Mouse (Mus musculus) frontal cortex, adult (tissue): ENCODE results near the gene Phospho1.

Experiments used
- ATAC-seq: cut with Nextera tagmentation; 2 replicates; pipeline ENCODE4 v1.9.2; 2017; ENCODE audit warnings: mild to moderate bottlenecking, moderate library complexity, mixed read lengths; ENCODE audit not compliant: low TSS enrichment

Phospho1 gene

DNA sequence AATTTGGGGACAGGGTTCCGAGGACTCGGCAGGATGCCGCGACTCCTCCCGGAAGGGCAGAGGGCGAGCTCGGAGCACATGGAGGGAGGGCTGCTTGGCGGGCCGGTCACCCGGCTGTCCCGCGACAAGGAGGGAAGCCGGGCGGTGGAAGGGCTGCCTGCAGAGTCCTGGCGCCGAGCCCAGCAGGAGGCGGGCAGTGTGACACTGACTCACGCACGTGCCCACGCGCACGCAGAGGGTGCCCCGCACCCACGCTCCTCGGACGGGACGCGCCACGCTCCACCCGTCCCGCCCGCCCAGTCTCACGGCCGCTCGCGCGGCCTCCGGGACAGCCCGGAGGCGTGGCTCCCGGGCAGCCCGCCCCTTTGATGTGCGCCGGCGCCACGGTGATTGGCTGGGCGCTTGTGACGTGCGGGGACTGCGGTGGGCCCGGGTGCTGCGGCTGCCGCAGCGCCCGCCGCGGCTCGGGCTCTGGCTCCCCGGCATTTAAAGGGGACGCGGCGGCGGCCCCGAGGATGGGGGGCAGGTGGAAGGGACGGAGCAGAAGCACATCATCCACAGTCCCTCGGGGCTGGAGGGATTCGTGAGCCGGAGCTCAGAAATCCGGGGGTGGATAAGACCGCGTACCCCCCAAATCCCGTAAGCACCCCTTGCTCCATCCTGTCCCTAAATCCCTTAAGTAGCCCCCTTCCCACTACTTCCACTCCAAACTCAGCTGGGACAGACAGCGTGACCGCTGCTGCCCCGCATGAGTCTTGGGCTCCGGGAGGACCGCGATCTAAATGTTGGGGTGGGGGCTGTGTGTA, at the start of gene Phospho1:
Phospho1 (plus strand) TSS at position 429 of the 806 bp plus-strand sequence.
- ATAC-seq: peak; percentile 94

DNA sequence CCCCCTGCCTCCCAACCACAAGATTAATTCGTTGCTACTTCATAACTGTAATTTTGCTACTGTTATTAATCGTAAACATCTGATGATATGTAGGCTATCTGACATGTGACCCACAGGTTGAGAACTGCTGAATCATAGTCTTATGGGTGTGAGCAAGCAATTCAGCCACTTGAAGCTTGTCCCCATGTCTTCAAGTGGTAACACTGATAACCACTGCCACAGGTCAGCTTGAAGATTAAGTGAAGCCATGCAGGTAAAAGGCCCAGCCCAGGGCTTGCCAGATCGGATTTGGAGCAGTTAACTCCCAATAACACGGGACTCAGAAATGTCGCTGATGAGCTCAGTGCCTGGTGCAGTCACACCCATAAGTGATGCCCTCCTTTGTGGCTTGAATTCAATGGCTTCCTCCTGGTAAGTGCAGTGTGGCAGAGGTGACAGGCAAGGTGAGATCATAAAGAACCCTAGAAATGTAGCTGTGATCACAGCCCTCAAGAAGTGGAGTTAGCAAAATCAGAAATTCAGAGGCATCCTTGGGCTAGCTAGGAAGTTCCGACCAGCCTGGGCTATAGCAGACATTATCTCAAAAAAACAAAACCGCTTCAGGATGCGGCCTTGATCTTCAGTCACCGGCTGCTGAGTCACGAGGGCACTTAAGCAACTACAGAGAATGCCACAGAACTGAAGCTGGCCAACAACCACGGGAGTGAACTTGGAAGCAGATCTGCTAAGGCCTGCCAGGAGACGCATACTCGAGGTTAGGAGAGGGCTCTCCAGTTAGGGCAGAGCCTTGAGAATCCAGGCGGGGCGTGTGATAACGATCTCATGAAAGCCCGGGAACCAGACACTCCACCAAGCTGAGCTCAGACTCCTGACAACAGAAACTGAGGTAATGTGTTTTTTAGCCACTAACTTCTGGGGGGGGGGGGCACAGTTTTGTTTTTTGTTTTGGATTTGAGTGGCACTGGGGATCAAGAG, 46.7 kb upstream of the Phospho1 start:
- no peak for ATAC-seq

DNA sequence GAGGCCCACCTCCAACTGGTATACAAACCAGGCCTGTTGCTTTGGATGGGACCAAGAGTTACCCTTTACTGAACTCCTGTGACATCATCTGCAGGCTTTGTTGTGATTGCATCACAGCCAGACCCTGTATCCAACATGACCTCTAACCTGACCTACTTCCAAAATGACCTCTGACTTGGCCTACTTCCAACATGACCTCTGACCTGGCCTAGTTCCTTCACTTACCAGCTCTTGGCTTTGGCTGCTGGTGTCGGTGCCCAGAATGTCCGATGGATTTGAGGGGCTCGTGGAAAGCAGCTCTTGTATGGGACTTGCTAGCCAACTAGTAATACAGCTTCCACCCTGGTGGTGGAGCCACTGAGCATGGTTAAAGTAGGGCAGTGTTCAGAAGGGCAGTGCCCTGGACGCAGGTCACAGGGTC, 45.5 kb upstream of the Phospho1 start:
- no peak for ATAC-seq

DNA sequence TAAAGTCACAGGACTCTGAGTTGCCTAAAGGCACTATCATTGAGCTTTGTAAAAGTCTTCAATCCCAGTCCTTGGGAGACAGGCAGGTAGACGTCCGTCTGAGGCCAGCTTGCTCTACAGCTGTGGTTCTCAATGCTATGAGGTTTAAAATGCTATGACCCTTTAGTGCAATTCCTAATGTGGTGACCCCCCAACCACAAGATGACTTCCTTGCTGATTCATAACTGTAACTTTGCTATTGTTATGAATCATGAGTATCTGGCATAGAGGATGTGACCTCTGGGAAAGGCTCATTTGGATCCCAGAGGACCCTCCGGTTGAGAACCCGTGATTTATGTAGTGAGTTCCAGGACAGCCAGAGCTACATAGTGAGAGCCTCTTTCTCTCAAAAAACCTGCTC, 44.9 kb upstream of the Phospho1 start:
- no peak for ATAC-seq

DNA sequence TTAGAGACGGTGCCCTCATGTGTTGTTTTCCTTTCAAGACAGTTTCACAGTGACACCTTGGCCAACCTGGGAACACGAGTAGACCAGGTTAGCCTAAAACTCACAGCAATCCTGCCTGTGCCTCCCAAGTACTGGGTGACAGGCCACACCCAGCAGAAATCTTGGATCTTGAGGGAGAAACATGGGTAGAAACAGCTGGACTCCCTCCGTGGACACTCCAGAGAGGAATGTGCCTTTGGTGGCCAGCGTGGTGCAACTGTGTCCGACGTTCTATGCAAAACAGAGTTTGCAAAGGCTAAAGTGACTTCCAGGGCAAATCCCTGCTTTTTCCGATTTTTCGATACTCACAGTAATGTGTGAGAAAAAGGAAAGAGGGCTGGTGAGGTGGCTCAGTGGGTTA, 43.8 kb upstream of the Phospho1 start:
- ATAC-seq: no peak

DNA sequence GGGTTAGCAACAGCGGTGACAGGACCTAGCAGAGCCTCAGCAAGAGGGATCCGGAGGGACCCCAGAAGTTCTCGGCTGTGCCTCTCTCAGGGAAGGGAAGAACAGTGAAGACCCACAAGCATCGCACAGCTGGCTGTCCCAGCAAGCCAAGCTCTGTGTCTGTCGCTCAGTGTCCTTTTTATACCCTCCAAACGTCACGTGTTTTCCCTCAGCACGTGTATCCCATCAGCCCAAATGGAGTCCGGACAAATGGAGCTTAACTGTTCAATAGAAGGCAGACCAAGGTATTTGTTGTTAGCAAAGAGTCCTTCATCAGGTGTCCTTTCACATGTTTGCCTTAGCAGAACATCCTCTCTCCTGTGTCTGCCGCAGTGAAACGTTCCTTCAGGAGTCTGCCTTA, 42.7 kb upstream of the Phospho1 start:
- ATAC-seq: no peak

DNA sequence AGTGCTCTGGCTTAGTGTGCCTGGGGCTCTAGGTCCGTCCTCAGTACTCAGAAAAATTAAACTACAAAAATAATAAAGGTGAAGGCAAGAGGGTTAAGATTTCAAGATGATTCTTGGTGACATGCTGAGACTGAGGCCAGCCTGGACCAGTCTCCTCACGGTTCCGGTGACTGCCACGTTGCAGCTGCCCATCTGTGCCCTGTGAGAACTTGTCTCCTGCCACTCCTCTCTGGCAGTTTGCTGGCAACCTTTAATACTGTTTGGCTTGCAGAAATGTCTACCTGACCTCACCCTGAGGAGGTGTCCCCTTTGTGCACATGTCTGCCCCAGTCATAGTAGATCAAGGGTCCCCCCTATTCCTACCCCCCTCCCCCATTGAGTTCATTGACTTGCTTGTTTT, 40.8 kb upstream of the Phospho1 start:
- no peak for ATAC-seq

DNA sequence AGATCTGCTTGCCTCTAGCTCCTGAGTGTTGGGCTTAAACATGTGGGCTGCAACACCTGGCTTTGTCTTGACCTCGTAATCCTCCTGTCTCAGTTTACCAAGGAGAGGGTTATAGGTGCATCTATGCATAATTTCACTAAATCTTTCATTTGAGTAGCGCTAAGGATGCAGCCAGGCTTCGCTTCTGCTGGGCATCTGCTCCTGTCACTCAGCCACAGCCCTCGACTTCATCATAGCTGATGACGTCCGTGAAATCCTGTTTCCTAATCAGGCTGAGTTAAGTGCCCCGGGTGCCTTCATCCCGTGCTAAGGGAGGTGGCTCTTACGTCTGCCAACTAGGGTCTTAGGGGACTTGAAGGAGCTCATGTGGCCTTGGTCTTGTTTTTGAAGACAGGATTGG, 40.3 kb upstream of the Phospho1 start:
- no peak for ATAC-seq

DNA sequence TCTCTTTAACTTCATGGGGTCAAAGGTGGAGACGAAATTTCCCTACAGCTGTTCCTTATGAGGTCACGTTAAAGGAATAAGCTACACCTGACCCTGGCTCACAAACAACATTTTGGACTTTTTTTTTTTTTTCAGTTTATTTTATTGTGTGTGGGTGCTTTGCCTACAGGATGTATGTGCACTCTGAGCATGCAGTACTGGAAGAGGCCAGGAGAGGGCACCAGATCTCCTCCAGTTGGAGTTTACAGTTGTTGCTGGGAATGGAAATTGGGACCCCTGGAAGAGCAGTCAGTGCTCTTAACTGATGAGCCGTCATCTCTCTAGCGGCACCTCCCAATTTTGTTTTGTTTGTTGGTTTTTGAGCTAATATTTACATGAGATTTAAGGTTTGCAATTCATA, 38.6 kb upstream of the Phospho1 start:
- no peak for ATAC-seq

DNA sequence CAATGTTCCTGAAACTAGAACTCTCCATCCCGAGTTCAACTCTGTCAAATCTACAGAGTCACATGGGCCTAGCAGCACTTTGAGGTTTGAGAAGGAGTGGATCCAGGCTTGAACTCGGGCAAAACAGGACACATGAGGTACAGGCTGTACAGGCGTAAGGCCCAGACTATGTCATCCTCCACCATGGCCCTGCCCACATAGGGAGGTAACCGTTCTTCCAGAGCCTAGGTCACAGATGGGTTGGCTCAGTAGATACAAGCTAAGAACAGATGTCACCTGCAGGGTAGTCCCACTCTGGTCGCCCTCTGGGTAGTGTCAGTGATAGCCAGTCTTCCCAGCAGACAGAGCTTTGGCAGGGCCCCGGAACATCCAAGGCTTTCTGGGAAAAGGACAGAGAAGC, 37.8 kb upstream of the Phospho1 start:
- ATAC-seq: no peak

DNA sequence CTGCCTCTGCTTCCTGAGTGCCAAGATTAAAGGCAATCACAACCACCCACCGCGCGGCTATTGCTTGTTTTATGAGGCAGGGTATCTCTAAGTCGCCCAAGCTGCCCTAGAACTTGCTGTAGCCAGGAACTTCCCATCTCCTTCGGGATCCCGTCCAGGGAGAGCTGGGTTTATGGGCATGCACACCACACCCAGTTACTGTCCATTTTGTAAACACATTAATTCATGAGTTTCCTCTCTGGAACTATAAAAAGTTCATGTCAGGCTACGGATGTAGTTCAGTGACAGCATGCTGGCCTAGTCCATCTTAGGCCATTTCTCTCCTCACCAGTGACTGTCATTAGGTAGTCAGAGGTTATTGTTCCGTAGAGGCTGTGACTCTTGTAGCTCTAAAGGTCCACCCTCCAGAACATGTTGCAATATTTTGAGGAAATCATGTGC, 34.8 kb upstream of the Phospho1 start:
- ATAC-seq: no peak

DNA sequence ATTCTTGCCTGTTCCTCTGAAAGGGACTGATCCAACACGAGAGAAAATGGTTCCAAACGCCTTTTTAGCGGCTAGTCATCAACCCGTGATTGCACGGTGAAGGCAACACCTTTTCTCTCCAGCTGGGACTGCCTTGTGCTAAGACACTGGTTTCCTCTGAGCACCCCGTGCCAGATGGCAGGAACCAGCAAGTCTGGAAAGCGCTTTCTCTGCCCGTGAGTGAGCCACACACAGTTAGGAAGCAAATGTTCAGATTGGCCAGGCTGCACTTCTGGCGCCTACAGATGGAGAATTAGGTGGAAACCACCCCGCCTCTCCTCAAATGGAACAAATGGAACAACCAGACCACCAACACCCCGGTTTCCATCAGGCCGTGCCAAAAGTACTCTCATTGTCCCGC, 32.5 kb upstream of the Phospho1 start:
- ATAC-seq: peak; percentile 76

DNA sequence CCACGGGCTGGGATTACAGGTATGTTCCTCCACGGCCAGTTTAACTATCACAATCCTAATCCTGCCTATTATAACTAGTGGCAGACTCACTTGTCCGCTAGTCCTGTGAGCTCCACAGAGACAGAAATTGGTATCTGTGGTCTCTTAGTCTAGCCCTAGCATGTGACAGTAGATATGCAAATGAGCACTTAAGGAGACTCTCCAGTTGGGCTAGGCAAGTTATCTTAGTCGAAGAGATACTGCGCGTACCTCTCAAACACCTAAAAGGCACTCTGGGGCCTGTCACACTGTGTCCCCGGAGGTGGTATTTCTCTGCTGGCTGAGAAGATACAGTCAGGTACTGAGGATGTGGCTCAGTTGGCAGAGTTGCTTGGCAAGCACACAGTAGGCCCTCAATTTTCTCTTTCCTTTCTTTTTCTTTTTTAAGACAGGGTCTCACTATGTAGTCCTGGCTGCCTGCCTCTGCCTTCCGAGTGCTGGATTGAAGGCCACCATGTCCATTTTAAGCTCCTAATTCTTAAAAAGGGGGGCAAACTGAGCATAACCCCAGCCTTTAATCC, 31.3 kb upstream of the Phospho1 start:
- ATAC-seq: no peak

DNA sequence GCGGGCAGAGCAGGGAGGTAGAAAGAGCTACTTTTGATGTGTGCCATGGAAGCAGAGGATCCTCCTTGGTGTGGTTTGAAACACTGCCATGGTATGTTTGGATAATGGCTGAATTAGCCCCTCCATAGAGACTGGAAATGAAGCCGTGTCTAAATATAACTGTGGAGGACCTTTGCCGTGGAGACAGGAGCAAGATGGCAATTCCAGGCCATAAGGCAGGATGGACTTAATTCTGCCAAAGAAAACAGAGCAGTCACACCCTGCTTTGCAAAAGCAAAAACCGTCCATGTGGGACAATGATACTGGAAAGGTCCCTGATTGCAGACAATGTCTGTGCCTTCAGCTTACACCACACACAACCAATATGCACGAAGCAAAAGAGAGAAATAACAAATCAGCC, 30.1 kb upstream of the Phospho1 start:
- ATAC-seq: no peak

DNA sequence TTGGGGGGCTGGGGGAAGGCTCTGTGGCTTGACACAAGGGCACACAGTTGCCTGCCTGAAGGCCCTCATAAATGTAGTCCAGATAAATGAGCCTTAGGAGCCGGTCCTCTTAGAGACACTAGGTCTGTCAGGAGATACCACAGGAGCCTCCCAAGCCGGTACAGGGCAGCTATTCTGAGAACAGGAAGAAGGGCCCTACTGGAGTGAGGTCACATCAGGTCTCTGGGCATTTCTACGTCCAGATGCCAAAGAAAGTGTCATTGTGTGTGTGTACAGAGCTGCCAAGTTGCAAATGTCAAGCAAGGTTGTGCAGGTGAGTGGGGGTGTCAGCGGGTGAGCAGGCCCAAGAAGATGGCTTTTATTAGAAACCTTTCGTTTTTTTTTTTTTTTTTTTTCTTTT, 28.7 kb upstream of the Phospho1 start:
- ATAC-seq: no peak

DNA sequence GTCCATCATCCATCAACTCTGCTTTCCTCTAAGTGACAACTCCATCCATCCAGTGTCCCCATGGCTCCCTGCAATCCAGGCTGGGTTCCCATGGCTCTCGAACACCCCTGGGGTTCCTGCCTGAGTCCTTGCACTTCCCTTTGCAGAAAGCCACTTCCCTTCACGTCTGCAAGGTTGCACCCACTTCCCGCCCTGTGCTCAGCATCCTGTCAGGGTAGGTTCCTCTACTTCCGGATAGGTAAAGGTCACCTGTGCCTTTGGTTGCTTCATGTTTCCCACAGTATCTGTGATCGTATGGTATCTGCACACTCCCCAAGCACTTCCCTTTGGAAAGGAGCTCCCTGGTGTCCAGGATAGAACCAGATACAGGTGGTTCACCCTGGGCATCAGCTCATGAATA, 19.3 kb upstream of the Phospho1 start:
- no peak for ATAC-seq

DNA sequence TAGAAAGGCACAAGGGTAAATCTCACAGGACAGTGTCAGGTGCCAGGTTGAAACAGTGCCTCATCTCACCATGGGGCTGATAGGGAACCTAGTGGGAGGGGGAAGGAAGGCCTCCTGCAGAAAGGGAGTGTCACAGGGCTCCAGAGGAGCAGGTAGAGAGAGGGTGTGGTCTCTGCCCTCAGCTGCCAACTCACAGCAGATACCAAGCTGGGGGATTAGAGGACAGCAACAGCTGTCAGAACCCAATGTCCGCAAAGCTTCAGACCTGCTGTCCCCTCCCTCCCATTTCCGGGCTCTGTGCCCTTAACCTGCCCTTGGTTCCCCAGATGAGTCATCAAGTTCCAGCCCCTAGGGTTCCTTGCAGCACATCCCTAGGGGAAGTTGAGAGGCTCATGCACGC, 18.8 kb upstream of the Phospho1 start:
- ATAC-seq: no peak

DNA sequence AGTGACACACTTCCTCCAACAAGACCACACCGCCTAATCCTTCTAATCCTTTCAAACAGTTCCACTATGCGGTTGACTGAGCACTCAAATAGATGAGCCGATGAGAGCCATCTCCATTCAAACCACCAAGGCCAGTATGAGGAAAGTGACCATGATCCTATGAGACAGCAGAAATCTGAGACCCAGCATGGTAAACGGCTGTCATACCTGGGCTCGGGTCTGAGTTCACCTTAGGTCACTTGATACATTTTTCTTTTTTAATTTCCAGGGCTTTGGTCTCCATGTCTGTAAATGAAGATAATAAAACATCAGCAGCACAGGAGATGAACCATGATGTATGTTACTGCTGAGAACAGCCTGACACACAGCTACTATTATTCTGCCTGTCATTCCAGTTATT, 16.4 kb upstream of the Phospho1 start:
- no peak for ATAC-seq

DNA sequence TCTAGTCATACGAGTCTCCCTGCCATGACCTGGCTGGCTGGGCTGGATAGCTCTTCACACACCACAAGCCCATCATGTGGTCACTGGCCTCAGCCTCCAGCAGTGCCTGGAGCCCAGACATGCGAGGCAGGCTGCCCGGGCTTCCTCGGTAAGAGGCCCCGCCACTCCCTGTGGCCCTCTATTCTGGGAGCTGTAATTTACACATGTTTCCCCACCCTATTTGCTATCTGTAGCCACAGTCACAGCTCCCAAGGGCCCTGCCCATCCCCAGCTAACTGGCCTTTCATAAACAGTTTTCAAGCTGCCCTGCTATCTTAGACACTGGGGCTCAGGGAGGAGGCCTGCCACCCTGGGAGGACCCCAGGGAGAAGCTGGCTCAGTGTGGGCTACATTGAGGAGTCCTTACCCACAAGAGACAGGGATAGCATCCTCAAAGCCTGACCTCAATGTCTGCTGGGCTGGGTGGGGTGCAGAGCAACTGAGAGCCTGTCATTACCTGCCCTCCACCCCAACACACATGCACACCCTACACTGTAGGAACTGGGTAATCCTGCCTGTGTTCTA, 15.8 kb upstream of the Phospho1 start:
- ATAC-seq: no peak

DNA sequence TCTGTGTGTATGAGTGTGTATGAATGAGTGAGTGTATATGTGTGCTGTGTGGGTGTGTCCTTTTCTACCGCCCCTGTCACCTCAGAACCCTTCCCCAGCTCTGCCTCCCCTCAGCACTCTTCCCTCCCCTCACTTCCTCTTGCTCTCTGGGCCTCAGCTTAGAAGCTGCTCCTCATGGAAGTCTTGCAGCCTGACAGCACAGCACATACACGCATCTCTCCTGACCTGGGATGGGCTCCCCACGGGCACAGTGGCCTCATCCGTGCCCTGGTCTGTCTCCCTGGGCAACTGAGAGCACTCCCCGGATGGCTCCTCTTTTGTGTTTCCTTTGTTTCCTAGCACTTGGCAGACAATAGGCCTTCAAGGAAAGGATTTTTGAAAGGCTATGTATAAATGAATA, 14.7 kb upstream of the Phospho1 start:
- no peak for ATAC-seq

DNA sequence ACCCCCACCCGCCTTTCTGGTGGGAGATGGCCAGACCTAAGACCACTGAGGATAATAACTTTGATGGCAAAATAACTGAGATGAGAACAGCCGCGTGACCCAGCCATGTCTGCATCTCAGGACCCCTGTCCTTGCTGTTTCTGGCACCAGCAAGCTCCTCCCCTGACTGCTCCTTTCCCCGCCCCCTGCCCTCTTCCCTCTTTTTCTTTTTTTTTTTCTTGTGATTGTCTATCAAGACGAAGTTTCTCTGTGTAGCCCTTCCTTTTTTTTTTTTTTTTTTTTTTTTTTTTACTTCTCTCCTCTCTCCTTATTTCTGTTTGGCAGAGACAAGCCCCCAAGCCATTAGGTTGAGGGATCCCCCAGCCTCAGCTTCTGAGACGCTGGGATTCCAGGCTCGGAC, 13.5 kb upstream of the Phospho1 start:
- ATAC-seq: no peak

DNA sequence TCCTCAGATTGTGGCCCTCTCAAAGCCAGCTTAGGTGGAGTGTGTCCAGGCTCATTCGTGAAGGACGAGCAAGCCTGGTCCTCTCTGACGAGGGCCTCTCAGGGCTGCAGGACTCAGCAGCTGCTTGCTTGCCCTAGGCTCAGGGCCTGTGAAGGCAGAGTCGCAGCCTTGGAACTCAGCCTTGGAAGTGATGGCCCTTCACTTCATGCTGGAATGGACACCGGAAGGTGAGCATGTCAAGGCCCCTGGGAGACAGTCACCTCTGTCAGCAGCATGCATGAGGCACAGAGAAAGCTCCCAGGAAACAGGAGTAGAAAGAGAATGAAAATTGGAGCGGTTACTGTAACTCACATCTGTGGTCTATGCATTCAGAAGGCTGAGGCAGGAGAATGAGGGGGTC, 12.6 kb upstream of the Phospho1 start:
- ATAC-seq: no peak
